Mouse (Mus musculus): ENCODE results near the gene Oprm1. TPM values are rescaled to one million over a fixed set of nuclear protein-coding genes. Genes with fewer than 3 reads are reported as not detected.
A peak's percentile ranks its signal among the peaks of the same experiment; 100 is the strongest.

Oprm1 gene
- polyA plus RNA-seq, 1 experiment from 2014 or later: not detected

- Histone ChIP-seq H3K4me3 (no peak overlapping the region), H3K4me1 (no peaks in the 10 kb centered on the region), H3K9me3 (replicated peaks) (no peaks in the 10 kb centered on the region), H3K36me3 (no peaks in the 10 kb centered on the region), H3K27ac (no peak overlapping the region), H3K27me3 (ENCODE audit: low read depth, poor library complexity, severe bottlenecking) (no peaks in the 10 kb centered on the region)
- 81% methylated on average over 8 of the region's 8 CpGs for WGBS
- no peak for DNase-seq (ENCODE audit: low spot score)
Measured at GRCm38 (mm10) chr10:7070100-7070835, 312.0 kb downstream of the Oprm1 start.

- WGBS: 90% methylated on average over 5 of the region's 5 CpGs
- Histone ChIP-seq H3K4me3 (no peak overlapping the region), H3K27ac (no peak overlapping the region), H3K36me3 (no peaks in the 10 kb centered on the region), H3K4me1 (no peaks in the 10 kb centered on the region), H3K27me3 (ENCODE audit: low read depth, poor library complexity, severe bottlenecking) (no peaks in the 10 kb centered on the region), H3K9me3 (replicated peaks) (no peaks in the 10 kb centered on the region)
- DNase-seq (ENCODE audit: low spot score): no peak
Measured at GRCm38 (mm10) chr10:7070924-7071323, 312.6 kb downstream of the Oprm1 start.

- DNase-seq (ENCODE audit: low spot score): no peak
- H3K36me3 ChIP-seq: no peaks in the 10 kb centered on the region
- peaks cover 12% of the 10 kb centered on the region; the same call in 1 of the 2 replicates for H3K4me1 ChIP-seq
- no peaks in the 10 kb centered on the region for H3K9me3 ChIP-seq (replicated peaks)
- no peaks in the 10 kb centered on the region for H3K27me3 ChIP-seq (ENCODE audit: low read depth, poor library complexity, severe bottlenecking)
- 91% methylated on average over 2 of the region's 2 CpGs for WGBS
- H3K4me3 ChIP-seq: no peak overlapping the region
- H3K27ac ChIP-seq: no peak overlapping the region
Measured at GRCm38 (mm10) chr10:7074231-7074630, 315.9 kb downstream of the Oprm1 start.

- H3K9me3 ChIP-seq (replicated peaks): no peaks in the 10 kb centered on the region
- WGBS: 95% methylated on average over 2 of the region's 2 CpGs
- DNase-seq (ENCODE audit: low spot score): no peak
Measured at GRCm38 (mm10) chr10:7075661-7076060, 317.4 kb downstream of the Oprm1 start.

GRCm38 (mm10) chr10:7076201-7076600 is 317.9 kb downstream of the Oprm1 start:
- H3K27ac ChIP-seq: peak overlapping the region; percentile 65; the same call in 1 of the 2 replicates
- peak; percentile 72 for DNase-seq (ENCODE audit: low spot score)
- WGBS: 15% methylated on average over 8 of the region's 8 CpGs
- H3K36me3 ChIP-seq: no peaks in the 10 kb centered on the region
- no peaks in the 10 kb centered on the region for H3K9me3 ChIP-seq (replicated peaks)
- no peaks in the 10 kb centered on the region for H3K27me3 ChIP-seq (ENCODE audit: low read depth, poor library complexity, severe bottlenecking)
- peak overlapping the region; percentile 16; the same call in 1 of the 2 replicates for H3K4me3 ChIP-seq
- H3K4me1 ChIP-seq: peaks cover 12% of the 10 kb centered on the region; the same call in 1 of the 2 replicates

More at GRCm38 (mm10) chr10:7075661-7076060, 317.4 kb downstream of the Oprm1 start:
- Histone ChIP-seq H3K27me3 (ENCODE audit: low read depth, poor library complexity, severe bottlenecking) (no peaks in the 10 kb centered on the region), H3K4me3 (no peak overlapping the region), H3K4me1 (peaks cover 12% of the 10 kb centered on the region; the same call in 1 of the 2 replicates), H3K36me3 (no peaks in the 10 kb centered on the region), H3K27ac (no peak overlapping the region)

- Histone ChIP-seq H3K9me3 (replicated peaks) (no peaks in the 10 kb centered on the region), H3K36me3 (no peaks in the 10 kb centered on the region), H3K27ac (peak overlapping the region; percentile 65), H3K4me3 (peak overlapping the region; percentile 16; the same call in 1 of the 2 replicates), H3K27me3 (ENCODE audit: low read depth, poor library complexity, severe bottlenecking) (no peaks in the 10 kb centered on the region), H3K4me1 (peaks cover 12% of the 10 kb centered on the region; the same call in 1 of the 2 replicates)
- 55% methylated on average over 7 of the region's 8 CpGs for WGBS
- DNase-seq (ENCODE audit: low spot score): peak; percentile 42
Measured at GRCm38 (mm10) chr10:7076662-7077211, 318.4 kb downstream of the Oprm1 start.

- no peak for DNase-seq (ENCODE audit: low spot score)
- Histone ChIP-seq H3K4me1 (peaks cover 12% of the 10 kb centered on the region; the same call in 1 of the 2 replicates), H3K9me3 (replicated peaks) (no peaks in the 10 kb centered on the region), H3K4me3 (no peak overlapping the region), H3K27me3 (ENCODE audit: low read depth, poor library complexity, severe bottlenecking) (no peaks in the 10 kb centered on the region), H3K27ac (no peak overlapping the region), H3K36me3 (no peaks in the 10 kb centered on the region)
- WGBS: 76% methylated on average over 7 of the region's 7 CpGs
Measured at GRCm38 (mm10) chr10:7077389-7077808, 319.1 kb downstream of the Oprm1 start.

GRCm38 (mm10) chr10:7077971-7078370 is 319.7 kb downstream of the Oprm1 start:
- no peak for DNase-seq (ENCODE audit: low spot score)
- H3K4me1 ChIP-seq: peaks cover 12% of the 10 kb centered on the region; the same call in 1 of the 2 replicates
- no peaks in the 10 kb centered on the region for H3K36me3 ChIP-seq
- no peaks in the 10 kb centered on the region for H3K9me3 ChIP-seq (replicated peaks)
- no peak overlapping the region for H3K4me3 ChIP-seq
- H3K27ac ChIP-seq: no peak overlapping the region
- no peaks in the 10 kb centered on the region for H3K27me3 ChIP-seq (ENCODE audit: low read depth, poor library complexity, severe bottlenecking)
- WGBS: 81% methylated on average over 1 of the region's 1 CpGs

Other genes starting within 250 kb of the Oprm1 start
- gene Gm10945, start 3.3 kb downstream of the Oprm1 start, polyA plus RNA-seq (2016; fragmentation: Nextera tagmentation; extraction: Ambion mirVana): not detected in 2 replicates